Mouse (Mus musculus): ENCODE measurements at regions not wholly inside any gene's neighbourhood (a gene's known extent, or its start where the extent isn't known, plus 50 kb on each side); places are given as distances from the start of the nearest gene placed in this dataset.

- DNase-seq: no peak
These were observed 118.5 kb upstream of the Lmo4 start for GRCm38 (mm10) chr3:144323524-144323923.

GRCm38 (mm10) chr3:144319468-144320205, 114.6 kb upstream of the Lmo4 start:
- no peak for DNase-seq

- DNase-seq: no peak
These were observed 113.9 kb upstream of the Lmo4 start for GRCm38 (mm10) chr3:144318761-144319467.

- DNase-seq: no peak
These were observed 105.7 kb upstream of the Lmo4 start for GRCm38 (mm10) chr3:144310748-144311147.

GRCm38 (mm10) chr3:144308616-144309015, 103.6 kb upstream of the Lmo4 start:
- no peak for DNase-seq

GRCm38 (mm10) chr3:144307557-144307956, 102.5 kb upstream of the Lmo4 start:
- no peak for DNase-seq

- DNase-seq: no peak
These were observed 100.4 kb upstream of the Lmo4 start for GRCm38 (mm10) chr3:144305456-144305855.

- no peak for DNase-seq
These were observed 99.9 kb upstream of the Lmo4 start for GRCm38 (mm10) chr3:144304924-144305323.

GRCm38 (mm10) chr3:144302626-144303025, 97.6 kb upstream of the Lmo4 start:
- no peak for DNase-seq

GRCm38 (mm10) chr3:144301068-144301467, 96.0 kb upstream of the Lmo4 start:
- DNase-seq: no peak

GRCm38 (mm10) chr3:144299239-144299638, 94.2 kb upstream of the Lmo4 start:
- DNase-seq: no peak

- DNase-seq: no peak
These were observed 84.5 kb upstream of the Lmo4 start for GRCm38 (mm10) chr3:144289489-144289888.

GRCm38 (mm10) chr3:144286100-144286499, 81.1 kb upstream of the Lmo4 start:
- DNase-seq: no peak

- DNase-seq: no peak
These were observed 79.3 kb upstream of the Lmo4 start for GRCm38 (mm10) chr3:144284326-144284725.

GRCm38 (mm10) chr3:144273115-144273514, 68.1 kb upstream of the Lmo4 start:
- no peak for DNase-seq

GRCm38 (mm10) chr3:144270206-144270605, 65.2 kb upstream of the Lmo4 start:
- no peak for DNase-seq

GRCm38 (mm10) chr3:144264554-144264953, 59.5 kb upstream of the Lmo4 start:
- peak; percentile 8 for DNase-seq

GRCm38 (mm10) chr3:144260886-144261285, 55.9 kb upstream of the Lmo4 start:
- DNase-seq: no peak

- no peak for DNase-seq
These were observed 52.9 kb upstream of the Lmo4 start for GRCm38 (mm10) chr3:144257714-144258517.

- no peak for DNase-seq
These were observed 52.2 kb upstream of the Lmo4 start for GRCm38 (mm10) chr3:144257196-144257595.

- no peak for DNase-seq
These were observed 50.9 kb upstream of the Lmo4 start for GRCm38 (mm10) chr3:144255596-144256550.
